Mouse (Mus musculus): Measurements from ENCODE around the gene Atp2b2. TPM values are rescaled to one million over a fixed set of nuclear protein-coding genes. Genes with fewer than 3 reads are reported as not detected.

The Atp2b2 gene
- total and polyA plus RNA-seq, 3 experiments, result 0.04 TPM; not detected in 2

- H3K9ac ChIP-seq (ENCODE audit: control insufficient read depth, low read depth, low read length, poor library complexity, severe bottlenecking), result no peak overlapping the region
- no peak overlapping the region for H3K4me3 ChIP-seq (ENCODE audit: control insufficient read depth in 1 of 2, insufficient read depth in 1 of 2, low read depth in 2 of 2, low read length in 2 of 2)
- H3K27me3 ChIP-seq (ENCODE audit: control insufficient read depth in 1 of 2, insufficient read depth in 2 of 2, low read length in 2 of 2), result no peaks in the 10 kb centered on the region
- H3K79me2 ChIP-seq (ENCODE audit: control insufficient read depth, insufficient read depth, low read length, poor library complexity), result no peaks in the 10 kb centered on the region
- no peak for DNase-seq (ENCODE audit: low read depth, low spot score)
- H3K36me3 ChIP-seq (ENCODE audit: control insufficient read depth in 1 of 2, insufficient read depth in 2 of 2, low read length in 2 of 2), result no peaks in the 10 kb centered on the region
- H3K9me3 ChIP-seq (replicated peaks; ENCODE audit: insufficient read depth, low read length), result no peaks in the 10 kb centered on the region
- H3K4me1 ChIP-seq (ENCODE audit: control insufficient read depth in 1 of 2, insufficient read depth in 2 of 2, low read length in 2 of 2), result no peaks in the 10 kb centered on the region
- TF ChIP-seq MYB (IDR thresholded peaks at IDR 0.05; ENCODE audit: low read depth, low read length), result no peak
- no peak for TF ChIP-seq NELFE (IDR thresholded peaks at IDR 0.05; ENCODE audit: low read depth, low read length)
- TF ChIP-seq ZMIZ1 (IDR thresholded peaks at IDR 0.05; ENCODE audit: low read depth, low read length), result no peak
- TF ChIP-seq NRF1 (IDR thresholded peaks at IDR 0.05; ENCODE audit: insufficient read depth, low read depth, low read length, poor library complexity, severe bottlenecking), result no peak
- no peak for TF ChIP-seq BHLHE40 (IDR thresholded peaks at IDR 0.05; ENCODE audit: borderline replicate concordance, low read depth, low read length)
- no peak for TF ChIP-seq CHD2 (IDR thresholded peaks at IDR 0.05; ENCODE audit: low read length)
- TF ChIP-seq TAL1 (IDR thresholded peaks at IDR 0.05; ENCODE audit: low read length), result no peak
- no peak for TF ChIP-seq SIN3A (IDR thresholded peaks at IDR 0.05; ENCODE audit: low read length)
- no peak overlapping the region for H3K27ac ChIP-seq (ENCODE audit: control insufficient read depth, low read depth, low read length)
These were observed 176.7 kb downstream of the Atp2b2 start for GRCm38 (mm10) chr6:113865699-113866098.

- H3K27me3 ChIP-seq (ENCODE audit: control insufficient read depth in 1 of 2, insufficient read depth in 2 of 2, low read length in 2 of 2), result no peaks in the 10 kb centered on the region
- H3K4me3 ChIP-seq (ENCODE audit: control insufficient read depth in 1 of 2, insufficient read depth in 1 of 2, low read depth in 2 of 2, low read length in 2 of 2), result no peak overlapping the region
- no peaks in the 10 kb centered on the region for H3K9me3 ChIP-seq (replicated peaks; ENCODE audit: insufficient read depth, low read length)
- DNase-seq (ENCODE audit: low read depth, low spot score), result no peak
- H3K79me2 ChIP-seq (ENCODE audit: control insufficient read depth, insufficient read depth, low read length, poor library complexity), result no peaks in the 10 kb centered on the region
- no peak for TF ChIP-seq CHD2 (IDR thresholded peaks at IDR 0.05; ENCODE audit: low read length)
- no peak for TF ChIP-seq ZNF384 (IDR thresholded peaks at IDR 0.05; ENCODE audit: low read depth, low read length)
- no peak for TF ChIP-seq RCOR1 (IDR thresholded peaks at IDR 0.05; ENCODE audit: low read depth, low read length)
- TF ChIP-seq SMC3 (IDR thresholded peaks at IDR 0.05; ENCODE audit: low read depth, low read length), result no peak
- TF ChIP-seq GATA1 (IDR thresholded peaks at IDR 0.05; ENCODE audit: low read depth, low read length), result no peak
- TF ChIP-seq ZC3H11A (IDR thresholded peaks at IDR 0.05; ENCODE audit: low read depth, low read length), result no peak
- TF ChIP-seq MYC (IDR thresholded peaks at IDR 0.05; ENCODE audit: low read depth, low read length), result no peak
- TF ChIP-seq NRF1 (IDR thresholded peaks at IDR 0.05; ENCODE audit: insufficient read depth, low read depth, low read length, poor library complexity, severe bottlenecking), result no peak
- no peak for TF ChIP-seq POLR2AphosphoS5 (IDR thresholded peaks at IDR 0.05; ENCODE audit: borderline replicate concordance, low read depth, low read length)
- no peak for TF ChIP-seq ETS1 (IDR thresholded peaks at IDR 0.05; ENCODE audit: low read depth, low read length)
- H3K27ac ChIP-seq (ENCODE audit: control insufficient read depth, low read depth, low read length), result no peak overlapping the region
- no peaks in the 10 kb centered on the region for H3K36me3 ChIP-seq (ENCODE audit: control insufficient read depth in 1 of 2, insufficient read depth in 2 of 2, low read length in 2 of 2)
- H3K9ac ChIP-seq (ENCODE audit: control insufficient read depth, low read depth, low read length, poor library complexity, severe bottlenecking), result no peak overlapping the region
- no peaks in the 10 kb centered on the region for H3K4me1 ChIP-seq (ENCODE audit: control insufficient read depth in 1 of 2, insufficient read depth in 2 of 2, low read length in 2 of 2)
These were observed 177.6 kb downstream of the Atp2b2 start for GRCm38 (mm10) chr6:113864812-113865211.

Data from MEL (cell line).